Mouse (Mus musculus) erythroblast, embryonic 14.5 days (primary cell): ENCODE measurements around the gene Prkaa1.

ENCODE experiments used
- GATA1 ChIP-seq: IDR thresholded peaks from 2 replicates; pipeline ENCODE4 v1.6.1; 2012; ENCODE audit warnings: low read length, inconsistent platforms, mixed read lengths
- TAL1 ChIP-seq: IDR thresholded peaks from 3 replicates; pipeline ENCODE4 v1.6.1; 2012; ENCODE audit warnings: low read length, inconsistent platforms, mixed read lengths

DNA sequence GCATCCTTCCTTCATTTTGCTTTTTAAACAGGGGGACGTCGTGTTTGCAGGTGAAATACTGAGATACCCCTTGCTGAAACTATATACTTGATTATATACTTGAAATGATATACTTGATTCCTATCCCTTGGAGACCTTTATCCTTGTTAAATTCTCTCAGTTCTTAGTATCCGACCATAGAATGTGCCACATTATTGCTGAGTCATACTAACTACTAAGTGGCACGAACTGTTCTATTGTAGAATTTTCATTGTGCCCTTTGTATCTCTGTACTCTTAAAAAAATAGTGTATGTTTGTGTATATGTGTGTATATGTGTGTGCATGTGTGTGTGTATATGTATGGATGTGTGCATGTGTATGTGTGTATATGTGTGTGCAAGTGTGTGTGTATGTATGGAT is 12.7 kb downstream of the Prkaa1 start:
- TF ChIP-seq TAL1 (no peak), GATA1 (no peak)
